Mouse (Mus musculus): ENCODE data around the gene Rpl36a. TPM values are rescaled to one million over a fixed set of nuclear protein-coding genes. Genes with fewer than 3 reads are reported as not detected.
A peak's percentile ranks its signal among the peaks of the same experiment; 100 is the strongest.

The Rpl36a gene
- polyA plus RNA-seq, 1 experiment from 2014 or later, result 300 TPM

DNA sequence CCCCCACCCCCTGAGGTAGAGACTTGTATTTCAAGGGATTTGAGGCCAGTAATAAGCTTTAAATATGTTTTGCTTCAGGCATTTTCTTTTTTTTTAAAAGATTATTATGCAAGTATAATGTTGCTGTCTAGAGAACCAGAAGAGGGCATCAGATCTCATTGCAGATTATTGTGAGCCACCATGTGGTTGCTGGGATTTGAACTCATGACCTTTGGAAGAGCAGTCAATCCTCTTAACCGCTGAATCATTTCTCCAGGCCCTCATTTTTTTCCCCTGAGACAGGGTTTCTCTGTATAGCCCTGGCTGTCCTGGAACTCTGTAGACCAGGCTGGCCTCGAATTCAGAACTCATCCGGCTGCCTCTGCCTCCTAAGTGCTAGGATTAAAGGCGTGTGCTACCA is 2.8 kb downstream of the Rpl36a start:
- DNase-seq (ENCODE audit: low spot score) (no peak), ATAC-seq (ENCODE audit: insufficient read depth, low FRiP score, low TSS enrichment) (no peak)
- Histone ChIP-seq H3K4me2 (ENCODE audit: low read depth) (no peak overlapping the region), H3K36me3 (ENCODE audit: control insufficient read depth, insufficient read depth, low read length) (no peaks in the 10 kb centered on the region), H3K4me3 (ENCODE audit: low read depth, low read length) (no peak overlapping the region), H3K4me1 (ENCODE audit: control insufficient read depth, insufficient read depth, low read length) (no peaks in the 10 kb centered on the region), H3K27ac (ENCODE audit: low read depth, low read length) (no peak overlapping the region), H3K9me3 (ENCODE audit: control insufficient read depth, low read length) (no peaks in the 10 kb centered on the region), H3K9ac (ENCODE audit: low read length) (no peak overlapping the region), H3K27me3 (ENCODE audit: control insufficient read depth, insufficient read depth, low read length) (no peaks in the 10 kb centered on the region)
- WGBS, result 79% methylated on average over 4 of the region's 4 CpGs

DNA sequence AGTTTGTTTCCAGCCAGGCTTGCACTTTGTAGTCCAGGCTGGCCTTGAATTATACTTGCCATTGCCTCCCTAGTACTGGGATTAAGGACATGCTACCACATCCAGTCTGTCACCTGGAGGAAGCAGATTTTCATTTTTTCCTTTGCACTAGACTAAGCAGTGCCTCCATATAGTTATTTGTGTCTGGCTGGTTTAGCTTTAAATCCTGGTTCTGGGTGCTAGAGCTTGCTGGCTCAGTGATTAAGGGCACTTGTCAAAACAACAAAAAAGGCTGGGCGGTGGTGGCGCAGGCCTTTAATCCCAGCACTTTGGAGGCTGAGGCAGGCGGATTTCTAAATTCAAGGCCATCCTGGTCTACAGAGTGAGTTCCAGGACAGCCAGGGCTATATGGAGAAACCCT is 3.5 kb downstream of the Rpl36a start:
- WGBS, result 87% methylated on average over 3 of the region's 3 CpGs
- DNase-seq (ENCODE audit: low spot score), result no peak
- ATAC-seq (ENCODE audit: insufficient read depth, low FRiP score, low TSS enrichment), result no peak
- Histone ChIP-seq H3K36me3 (ENCODE audit: control insufficient read depth, insufficient read depth, low read length) (no peaks in the 10 kb centered on the region), H3K27ac (ENCODE audit: low read depth, low read length) (no peak overlapping the region), H3K4me3 (ENCODE audit: low read depth, low read length) (no peak overlapping the region), H3K9me3 (ENCODE audit: control insufficient read depth, low read length) (no peaks in the 10 kb centered on the region), H3K27me3 (ENCODE audit: control insufficient read depth, insufficient read depth, low read length) (no peaks in the 10 kb centered on the region), H3K9ac (ENCODE audit: low read length) (no peak overlapping the region), H3K4me1 (ENCODE audit: control insufficient read depth, insufficient read depth, low read length) (no peaks in the 10 kb centered on the region), H3K4me2 (ENCODE audit: low read depth) (no peak overlapping the region)

DNA sequence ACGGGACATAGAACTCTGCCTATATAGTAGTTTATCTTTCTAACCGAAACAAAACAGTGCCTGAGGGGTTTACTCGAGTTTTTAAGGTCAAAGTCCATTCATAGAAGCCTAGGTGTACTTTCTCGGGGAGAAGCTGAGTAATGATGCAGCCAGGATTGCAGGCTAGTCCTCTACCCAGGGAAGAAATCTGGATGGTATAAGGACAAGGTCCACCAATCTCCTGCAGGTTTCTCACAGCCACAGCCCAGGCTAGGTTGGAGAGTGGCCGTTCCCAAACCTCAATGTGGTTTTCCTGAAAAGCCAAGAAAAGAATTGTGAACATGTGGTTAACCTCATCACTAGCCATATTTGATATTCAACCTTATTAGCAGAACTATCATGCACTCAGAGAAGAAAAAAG is 4.4 kb downstream of the Rpl36a start:
- H3K9ac ChIP-seq (ENCODE audit: low read length), result no peak overlapping the region
- no peak for ATAC-seq (ENCODE audit: insufficient read depth, low FRiP score, low TSS enrichment)
- DNase-seq (ENCODE audit: low spot score), result no peak
- H3K36me3 ChIP-seq (ENCODE audit: control insufficient read depth, insufficient read depth, low read length), result no peaks in the 10 kb centered on the region
- WGBS, result 69% methylated on average over 5 of the region's 5 CpGs
- H3K4me1 ChIP-seq (ENCODE audit: control insufficient read depth, insufficient read depth, low read length), result no peaks in the 10 kb centered on the region
- H3K4me2 ChIP-seq (ENCODE audit: low read depth), result no peak overlapping the region
- no peaks in the 10 kb centered on the region for H3K27me3 ChIP-seq (ENCODE audit: control insufficient read depth, insufficient read depth, low read length)
- H3K27ac ChIP-seq (ENCODE audit: low read depth, low read length), result no peak overlapping the region
- no peak overlapping the region for H3K4me3 ChIP-seq (ENCODE audit: low read depth, low read length)
- no peaks in the 10 kb centered on the region for H3K9me3 ChIP-seq (ENCODE audit: control insufficient read depth, low read length)

DNA sequence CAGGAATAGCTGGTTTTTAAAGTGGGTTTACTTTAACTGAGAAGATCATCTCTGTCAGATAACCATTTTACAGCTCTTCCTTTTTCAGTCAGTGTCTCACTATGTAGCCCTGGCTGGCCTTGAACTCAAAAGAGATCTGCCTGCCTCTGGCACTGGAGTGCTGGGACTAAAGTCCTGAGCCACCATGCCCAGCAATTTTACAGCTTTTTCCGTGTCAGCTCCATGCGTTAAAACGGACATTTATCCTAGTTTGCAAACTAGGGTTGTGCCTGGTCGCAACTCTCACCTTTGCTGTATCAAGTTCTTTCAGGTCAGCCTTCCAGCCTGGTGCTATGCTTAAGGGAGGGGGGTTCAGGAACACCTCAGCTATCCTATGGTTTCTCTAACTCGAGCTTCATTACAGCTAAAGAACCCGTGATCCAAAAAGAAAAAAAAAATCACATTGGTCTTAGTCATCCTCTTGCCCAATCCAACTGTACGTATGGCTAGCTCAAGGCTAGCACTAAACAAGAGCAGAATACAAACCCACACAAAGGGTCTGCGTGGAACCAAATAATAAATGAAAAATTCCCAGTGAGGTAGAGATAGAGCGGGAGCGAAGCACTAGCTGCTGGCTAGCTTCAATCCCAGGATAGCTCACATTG is 14.6 kb downstream of the Rpl36a start:
- no peak for ATAC-seq (ENCODE audit: insufficient read depth, low FRiP score, low TSS enrichment)
- H3K27ac ChIP-seq (ENCODE audit: low read depth, low read length), result no peak overlapping the region
- WGBS, result 29% methylated on average over 10 of the region's 10 CpGs
- H3K27me3 ChIP-seq (ENCODE audit: control insufficient read depth, insufficient read depth, low read length), result no peaks in the 10 kb centered on the region
- peak overlapping the region; percentile 45 for H3K4me3 ChIP-seq (ENCODE audit: low read depth, low read length)
- peak overlapping the region; percentile 49 for H3K9ac ChIP-seq (ENCODE audit: low read length)
- peak overlapping the region; percentile 51 for H3K4me2 ChIP-seq (ENCODE audit: low read depth)
- no peak for DNase-seq (ENCODE audit: low spot score)
- H3K4me1 ChIP-seq (ENCODE audit: control insufficient read depth, insufficient read depth, low read length), result no peaks in the 10 kb centered on the region
- no peaks in the 10 kb centered on the region for H3K9me3 ChIP-seq (ENCODE audit: control insufficient read depth, low read length)
- no peaks in the 10 kb centered on the region for H3K36me3 ChIP-seq (ENCODE audit: control insufficient read depth, insufficient read depth, low read length)

DNA sequence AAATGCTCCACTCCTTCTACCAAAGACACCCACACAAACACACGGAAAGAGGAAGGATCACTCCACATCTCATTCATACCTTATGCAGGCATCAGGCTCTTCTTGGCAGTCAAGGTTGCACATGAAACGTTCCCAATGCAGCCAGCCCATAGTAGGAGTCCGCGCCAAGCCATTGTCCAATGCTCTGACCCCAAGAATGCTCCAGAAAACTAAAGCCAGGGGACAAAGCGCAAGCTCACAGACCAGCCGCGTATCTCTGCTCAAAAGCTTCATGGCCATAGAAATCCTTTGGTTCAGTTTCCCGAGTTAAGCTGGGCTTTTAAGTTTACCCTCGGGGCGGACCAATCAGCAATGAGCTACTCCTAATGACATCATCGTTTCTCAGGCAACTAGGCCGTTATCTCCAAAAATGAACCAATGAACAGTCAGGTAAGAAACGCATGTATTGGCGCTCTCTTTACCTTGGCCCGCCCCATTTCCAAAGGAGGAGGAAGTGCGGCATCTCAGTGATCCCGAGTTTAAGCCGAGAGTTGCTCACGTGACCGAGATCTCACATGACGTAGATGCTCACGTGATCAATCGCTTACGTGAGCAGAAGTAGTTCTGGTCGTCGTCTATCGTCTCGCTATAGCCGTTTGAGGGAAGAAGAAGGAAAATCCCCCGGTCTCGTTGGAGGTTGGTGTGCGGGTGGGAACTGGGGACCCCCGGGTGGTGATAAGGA is 15.4 kb downstream of the Rpl36a start, which contains the start of the genes Gla and Hnrnph2:
Gla (minus strand) TSS at position 467 of the 721 bp plus-strand sequence.
Hnrnph2 (plus strand) TSS at position 521 of the 721 bp plus-strand sequence.
- DNase-seq (ENCODE audit: low spot score) (peak; percentile 89), ATAC-seq (ENCODE audit: insufficient read depth, low FRiP score, low TSS enrichment) (peak; percentile 98)
- Histone ChIP-seq H3K36me3 (ENCODE audit: control insufficient read depth, insufficient read depth, low read length) (no peaks in the 10 kb centered on the region), H3K4me3 (ENCODE audit: low read depth, low read length) (peak within 1 kb of the TSS; percentile 48), H3K4me1 (ENCODE audit: control insufficient read depth, insufficient read depth, low read length) (no peaks in the 10 kb centered on the region), H3K4me2 (ENCODE audit: low read depth) (peak within 1 kb of the TSS; percentile 51), H3K27ac (ENCODE audit: low read depth, low read length) (peak within 1 kb of the TSS; percentile 85), H3K9ac (ENCODE audit: low read length) (peak within 1 kb of the TSS; percentile 57), H3K27me3 (ENCODE audit: control insufficient read depth, insufficient read depth, low read length) (no peaks in the 10 kb centered on the region), H3K9me3 (ENCODE audit: control insufficient read depth, low read length) (no peaks in the 10 kb centered on the region)
- WGBS, result 18% methylated on average over 33 of the region's 33 CpGs

DNA sequence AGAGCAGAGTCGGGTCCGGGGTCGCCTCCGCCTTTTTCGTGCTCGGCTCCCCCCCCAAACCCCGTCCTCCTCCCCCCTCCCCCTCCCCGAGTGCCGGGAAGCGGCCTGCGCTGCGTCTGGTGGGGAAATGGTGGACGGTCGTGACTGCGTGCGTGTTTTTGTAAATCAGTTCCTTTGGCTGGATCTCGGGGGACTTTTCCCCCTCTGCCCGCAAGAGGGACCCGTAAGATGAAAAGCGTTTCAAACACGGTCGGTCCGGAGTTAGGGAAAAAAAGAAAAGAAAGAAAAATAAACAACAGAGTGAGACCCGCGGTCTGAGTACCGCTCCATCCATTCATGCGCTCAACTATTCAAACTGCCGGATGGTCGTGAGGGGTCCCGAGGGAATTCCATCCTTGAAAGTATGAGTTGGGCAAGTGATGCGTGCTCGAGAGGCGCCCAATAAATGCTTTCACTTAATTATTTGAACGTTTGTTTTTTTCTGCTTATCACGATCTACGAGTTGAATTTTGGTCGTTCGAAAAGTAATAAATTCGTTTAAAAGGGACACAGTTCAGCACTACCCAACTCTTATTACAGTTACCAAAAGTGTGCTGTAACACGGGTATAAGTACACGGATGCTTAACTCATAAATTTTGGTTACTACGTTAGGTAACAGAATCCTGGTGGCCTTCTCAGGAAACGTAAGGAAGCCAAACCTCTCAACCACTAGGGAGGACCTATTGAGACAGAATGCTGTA is 16.1 kb downstream of the Rpl36a start:
- Histone ChIP-seq H3K4me3 (ENCODE audit: low read depth, low read length) (peak overlapping the region; percentile 48), H3K27me3 (ENCODE audit: control insufficient read depth, insufficient read depth, low read length) (no peaks in the 10 kb centered on the region), H3K4me1 (ENCODE audit: control insufficient read depth, insufficient read depth, low read length) (no peaks in the 10 kb centered on the region), H3K9ac (ENCODE audit: low read length) (peak overlapping the region; percentile 57), H3K4me2 (ENCODE audit: low read depth) (peak overlapping the region; percentile 40), H3K27ac (ENCODE audit: low read depth, low read length) (peak overlapping the region; percentile 85), H3K36me3 (ENCODE audit: control insufficient read depth, insufficient read depth, low read length) (no peaks in the 10 kb centered on the region), H3K9me3 (ENCODE audit: control insufficient read depth, low read length) (no peaks in the 10 kb centered on the region)
- peak; percentile 82 for ATAC-seq (ENCODE audit: insufficient read depth, low FRiP score, low TSS enrichment)
- no peak for DNase-seq (ENCODE audit: low spot score)
- WGBS, result 20% methylated on average over 43 of the region's 43 CpGs

DNA sequence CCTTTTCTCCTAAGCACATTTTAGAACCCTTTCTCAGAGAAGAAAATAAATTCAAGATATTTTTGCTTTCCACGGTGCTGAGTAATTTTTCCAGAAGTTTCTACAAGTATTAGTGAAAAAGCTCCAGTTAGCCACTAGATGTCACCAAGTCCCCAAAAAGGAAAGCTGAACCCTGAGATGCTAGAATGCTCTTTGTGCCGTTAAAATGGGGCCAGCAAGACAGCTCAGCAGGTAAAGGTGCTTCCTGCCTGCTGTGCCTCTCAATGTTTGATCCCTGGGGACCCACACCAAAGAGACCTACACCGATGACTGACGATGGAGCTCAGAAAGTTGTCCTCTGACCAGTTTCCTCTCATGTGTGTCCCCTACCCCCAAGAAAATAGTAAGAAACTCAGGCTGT is 24.0 kb downstream of the Rpl36a start:
- Histone ChIP-seq H3K4me2 (ENCODE audit: low read depth) (no peak overlapping the region), H3K9ac (ENCODE audit: low read length) (no peak overlapping the region), H3K9me3 (ENCODE audit: control insufficient read depth, low read length) (no peaks in the 10 kb centered on the region), H3K27me3 (ENCODE audit: control insufficient read depth, insufficient read depth, low read length) (no peaks in the 10 kb centered on the region), H3K27ac (ENCODE audit: low read depth, low read length) (no peak overlapping the region), H3K4me1 (ENCODE audit: control insufficient read depth, insufficient read depth, low read length) (no peaks in the 10 kb centered on the region), H3K4me3 (ENCODE audit: low read depth, low read length) (no peak overlapping the region), H3K36me3 (ENCODE audit: control insufficient read depth, insufficient read depth, low read length) (no peaks in the 10 kb centered on the region)
- ATAC-seq (ENCODE audit: insufficient read depth, low FRiP score, low TSS enrichment), result no peak
- no peak for DNase-seq (ENCODE audit: low spot score)
- WGBS, result 47% methylated on average over 4 of the region's 4 CpGs

DNA sequence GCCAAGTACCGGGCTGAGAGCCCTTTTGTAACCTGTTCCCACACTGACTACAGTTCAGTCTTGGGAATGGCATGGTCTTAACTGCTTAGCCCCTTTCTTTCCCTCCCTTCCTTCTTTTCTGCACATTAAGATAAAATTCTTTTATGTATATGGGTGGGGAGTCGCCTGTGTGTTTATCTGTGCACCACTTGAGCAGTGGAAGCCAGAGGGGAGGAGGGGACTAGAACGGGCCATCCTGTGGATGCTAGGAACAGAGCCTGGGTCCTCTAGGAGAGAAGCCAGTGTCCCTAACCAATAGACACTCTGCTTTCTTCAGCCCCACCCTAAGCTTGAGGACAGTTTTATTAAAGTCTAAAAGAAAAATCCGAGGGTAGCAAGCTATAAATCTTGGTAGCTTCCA is 25.5 kb downstream of the Rpl36a start:
- no peak overlapping the region for H3K4me3 ChIP-seq (ENCODE audit: low read depth, low read length)
- no peak overlapping the region for H3K9ac ChIP-seq (ENCODE audit: low read length)
- H3K36me3 ChIP-seq (ENCODE audit: control insufficient read depth, insufficient read depth, low read length), result no peaks in the 10 kb centered on the region
- H3K27me3 ChIP-seq (ENCODE audit: control insufficient read depth, insufficient read depth, low read length), result no peaks in the 10 kb centered on the region
- H3K27ac ChIP-seq (ENCODE audit: low read depth, low read length), result no peak overlapping the region
- DNase-seq (ENCODE audit: low spot score), result no peak
- no peaks in the 10 kb centered on the region for H3K9me3 ChIP-seq (ENCODE audit: control insufficient read depth, low read length)
- ATAC-seq (ENCODE audit: insufficient read depth, low FRiP score, low TSS enrichment), result no peak
- H3K4me1 ChIP-seq (ENCODE audit: control insufficient read depth, insufficient read depth, low read length), result no peaks in the 10 kb centered on the region
- 72% methylated on average over 4 of the region's 4 CpGs for WGBS
- no peak overlapping the region for H3K4me2 ChIP-seq (ENCODE audit: low read depth)

Data from neural tube, embryonic 11.5 days (tissue).